18 mouse cellular contexts compared by ENCODE assay signal in genomic region chr4:44705967-44706366, GRCm38 (mm10). TPM values are rescaled to one million over a fixed set of nuclear protein-coding genes. Genes with fewer than 3 reads are reported as not detected.
DNase-seq lines count a peak whose midpoint lies in the region; ATAC-seq and TF ChIP-seq lines count a peak whose summit lies in the region.
"Had no signal": no experiment of that assay in that cellular context is flagged by ENCODE, and none has a peak within 500 bp of the region (broad histone marks: within the 10 kb centered on the region; RNA-seq: fewer than 3 reads in every experiment).

No protein-coding gene starts in this region.

- DNase-seq in hindbrain, embryonic 10.5 days (ENCODE audit: low spot score), result no peak
- DNase-seq in hindbrain, postnatal 0 days (ENCODE audit: low spot score), result no peak
- peak; percentile 31 for DNase-seq in MN1 (ENCODE audit: low spot score)
- peak; percentile 24 to 76 for DNase-seq in spleen, postnatal 10 days (ENCODE audit: low spot score in 2 of 2)
- no peak for DNase-seq in urinary bladder, adult 2 months (ENCODE audit: low spot score)
- no peak for DNase-seq in kidney, postnatal 25 days
- DNase-seq: cerebellum, adult 9-11 months; gastrocnemius, postnatal 10 days; kidney, adult 8-10 months; kidney, postnatal 4 days; liver; thymus, postnatal 14 days had no signal

- no peaks in the 10 kb centered on the region for H3K9me3 ChIP-seq in hindbrain, embryonic 10.5 days
- H3K9me3 ChIP-seq in hindbrain, postnatal 0 days (ENCODE audit: low read length), result no peaks in the 10 kb centered on the region
- H3K9me3 ChIP-seq in midbrain, embryonic 12.5 days, result no peaks in the 10 kb centered on the region
- H3K9me3 ChIP-seq in midbrain, embryonic 16.5 days (replicated peaks; ENCODE audit: control insufficient read depth, low read length, poor library complexity, severe bottlenecking), result no peaks in the 10 kb centered on the region
- H3K9me3 ChIP-seq: embryonic facial prominence, embryonic 15.5 days; lung, embryonic 15.5 days had no signal

- no peaks in the 10 kb centered on the region for H3K36me3 ChIP-seq in hindbrain, embryonic 10.5 days
- no peaks in the 10 kb centered on the region for H3K36me3 ChIP-seq in hindbrain, postnatal 0 days (ENCODE audit: insufficient read depth, low read length)
- no peaks in the 10 kb centered on the region for H3K36me3 ChIP-seq in midbrain, embryonic 12.5 days
- no peaks in the 10 kb centered on the region for H3K36me3 ChIP-seq in midbrain, embryonic 16.5 days (ENCODE audit: control insufficient read depth, insufficient read depth, low read length)
- H3K36me3 ChIP-seq: embryonic facial prominence, embryonic 15.5 days; lung, embryonic 15.5 days had no signal

- peaks cover 100% of the 10 kb centered on the region for H3K27me3 ChIP-seq in hindbrain, embryonic 10.5 days (ENCODE audit: insufficient read depth, poor library complexity, severe bottlenecking)
- H3K27me3 ChIP-seq in hindbrain, postnatal 0 days (ENCODE audit: insufficient read depth, low read length), result peaks cover 70% of the 10 kb centered on the region
- peaks cover 99% of the 10 kb centered on the region for H3K27me3 ChIP-seq in midbrain, embryonic 12.5 days
- peaks cover 68% of the 10 kb centered on the region for H3K27me3 ChIP-seq in midbrain, embryonic 16.5 days (ENCODE audit: control insufficient read depth, insufficient read depth, low read depth, low read length)

- TF ChIP-seq CTCF in hindbrain, postnatal 0 days (IDR thresholded peaks at IDR 0.05; ENCODE audit: low read depth), result no peak

- H3K9ac ChIP-seq in hindbrain, postnatal 0 days (replicated peaks; ENCODE audit: low read length), result no peak overlapping the region
- H3K9ac ChIP-seq in midbrain, embryonic 12.5 days (replicated peaks), result no peak overlapping the region
- no peak overlapping the region for H3K9ac ChIP-seq in midbrain, embryonic 16.5 days (ENCODE audit: low read depth, low read length)
- H3K9ac ChIP-seq: embryonic facial prominence, embryonic 15.5 days; lung, embryonic 15.5 days had no signal

- no peak for ATAC-seq in hindbrain, postnatal 0 days
- no peak for ATAC-seq in midbrain, embryonic 12.5 days (ENCODE audit: low FRiP score, low read depth)
- ATAC-seq in midbrain, embryonic 16.5 days, result no peak

- peak overlapping the region; percentile 50; the same call in 1 of the 2 replicates for H3K27ac ChIP-seq in hindbrain, embryonic 10.5 days
- H3K27ac ChIP-seq in hindbrain, postnatal 0 days, result no peak overlapping the region
- no peak overlapping the region for H3K27ac ChIP-seq in midbrain, embryonic 12.5 days (replicated peaks)
- no peak overlapping the region for H3K27ac ChIP-seq in midbrain, embryonic 16.5 days (ENCODE audit: low read length)
- H3K27ac ChIP-seq: embryonic facial prominence, embryonic 15.5 days; lung, embryonic 15.5 days had no signal

- H3K4me3 ChIP-seq in hindbrain, embryonic 10.5 days, result peak overlapping the region; percentile 61
- no peak overlapping the region for H3K4me3 ChIP-seq in hindbrain, postnatal 0 days (ENCODE audit: low read length)
- peak overlapping the region; percentile 15; the same call in 1 of the 2 replicates for H3K4me3 ChIP-seq in midbrain, embryonic 12.5 days
- no peak overlapping the region for H3K4me3 ChIP-seq in midbrain, embryonic 16.5 days (ENCODE audit: low read depth, low read length)
- H3K4me3 ChIP-seq: embryonic facial prominence, embryonic 15.5 days; lung, embryonic 15.5 days had no signal

- no peak overlapping the region for H3K4me2 ChIP-seq in hindbrain, postnatal 0 days (ENCODE audit: low read depth, low read length)
- peak overlapping the region; percentile 73 for H3K4me2 ChIP-seq in midbrain, embryonic 12.5 days (replicated peaks)
- no peak overlapping the region for H3K4me2 ChIP-seq in midbrain, embryonic 16.5 days (ENCODE audit: low read length)
- H3K4me2 ChIP-seq: embryonic facial prominence, embryonic 15.5 days; lung, embryonic 15.5 days had no signal

- peaks cover 51% of the 10 kb centered on the region for H3K4me1 ChIP-seq in hindbrain, embryonic 10.5 days (replicated peaks)
- peaks cover 3% of the 10 kb centered on the region; the same call in 1 of the 2 replicates for H3K4me1 ChIP-seq in hindbrain, postnatal 0 days (ENCODE audit: insufficient read depth, low read length)
- peaks cover 31% of the 10 kb centered on the region for H3K4me1 ChIP-seq in midbrain, embryonic 12.5 days
- peaks cover 10% of the 10 kb centered on the region; the same call in 1 of the 2 replicates for H3K4me1 ChIP-seq in midbrain, embryonic 16.5 days (ENCODE audit: control insufficient read depth, insufficient read depth, low read length)

- WGBS in hindbrain, embryonic 10.5 days, result 3% methylated on average over 7 of the region's 7 CpGs
- WGBS in hindbrain, postnatal 0 days, result 3% methylated on average over 7 of the region's 7 CpGs
- 7% methylated on average over 7 of the region's 7 CpGs for WGBS in midbrain, embryonic 12.5 days
- WGBS in midbrain, embryonic 16.5 days, result 11% methylated on average over 7 of the region's 7 CpGs

RNA-seq across cellular contexts. Expression of gene Pax5, which starts 4.3 kb away (rescaled TPM):
- 4.4 and 4.9 TPM in 2 replicates for polyA plus RNA-seq in hindbrain, embryonic 10.5 days (2016; fragmentation: Nextera tagmentation; extraction: Ambion mirVana)
- 10.0 and 14.4 TPM in 2 replicates for total RNA-seq in hindbrain, postnatal 0 days (2014; rRNA removed)
- 0.61 and 0.81 TPM in 2 replicates for polyA plus RNA-seq in hindbrain, postnatal 0 days (2015; fragmentation: Nextera tagmentation; extraction: Ambion mirVana)
- 6.2 and 9.0 TPM in 2 replicates for polyA plus RNA-seq in midbrain, embryonic 12.5 days (2016; fragmentation: Nextera tagmentation; extraction: Ambion mirVana)
- 3.6 and 4.8 TPM in 2 replicates for polyA plus RNA-seq in midbrain, embryonic 16.5 days (2015; fragmentation: Nextera tagmentation; extraction: Ambion mirVana)
- polyA plus RNA-seq in urinary bladder, adult 2 months (2012; rRNA removed), result 0.01 and 0.06 TPM in 2 replicates
- polyA plus RNA-seq: C2C12; heart, postnatal 0 days; lung, embryonic 15.5 days had no signal

RNA-seq across cellular contexts. Expression of gene Zcchc7, which starts 49.7 kb away (rescaled TPM):
- polyA plus RNA-seq in hindbrain, embryonic 10.5 days (2016; fragmentation: Nextera tagmentation; extraction: Ambion mirVana), result 19.5 and 25.3 TPM in 2 replicates
- total RNA-seq in hindbrain, postnatal 0 days (2014; rRNA removed), result 15.6 and 18.9 TPM in 2 replicates
- polyA plus RNA-seq in hindbrain, postnatal 0 days (2015; fragmentation: Nextera tagmentation; extraction: Ambion mirVana), result 31.6 and 36.1 TPM in 2 replicates
- 28.3 and 30.7 TPM in 2 replicates for polyA plus RNA-seq in midbrain, embryonic 12.5 days (2016; fragmentation: Nextera tagmentation; extraction: Ambion mirVana)
- polyA plus RNA-seq in midbrain, embryonic 16.5 days (2015; fragmentation: Nextera tagmentation; extraction: Ambion mirVana), result 31.2 and 34.7 TPM in 2 replicates
- polyA plus RNA-seq in urinary bladder, adult 2 months (2012; rRNA removed), result 45.8 and 49.8 TPM in 2 replicates

Comparison
In these comparisons a context has a peak if more than half of its experiments do, and no peak if none do; other contexts are left out.
1. H3K4me3 ChIP-seq: peak in hindbrain, embryonic 10.5 days (single experiment) and midbrain, embryonic 12.5 days (single experiment); none in hindbrain, postnatal 0 days (single experiment) and midbrain, embryonic 16.5 days (single experiment).
2. DNase-seq: peak in MN1 (single experiment) and spleen, postnatal 10 days (2 of 2); none in hindbrain, embryonic 10.5 days (single experiment), hindbrain, postnatal 0 days (single experiment), urinary bladder, adult 2 months (single experiment) and kidney, postnatal 25 days (0 of 2).